Mouse (Mus musculus) brown adipose tissue, adult 24 weeks (tissue): ENCODE measurements around the gene Hmga2. TPM values are rescaled to one million over a fixed set of nuclear protein-coding genes. Genes with fewer than 3 reads are reported as not detected.
"Not testable (repeated sequence)": the region's sequence is repeated elsewhere in the genome, so short reads cannot be mapped to it uniquely, and the experiment has no call there.

Source experiments
- H3K27ac ChIP-seq: fragments of 200-500 bp; replicated peaks from 2 replicates; pipeline ENCODE4 v1.5.1; 2012; ENCODE audit warnings: low read depth, mild to moderate bottlenecking, low read length
- H3K4me1 ChIP-seq: fragments of 200-500 bp; 2 replicates; pipeline ENCODE4 v1.6.1; 2012; ENCODE audit warnings: low read length, mixed read lengths; ENCODE audit not compliant: control insufficient read depth, insufficient read depth, insufficient read length
- H3K4me3 ChIP-seq: fragments of 200-500 bp; 2 replicates; pipeline ENCODE4 v1.5.1; 2012; ENCODE audit warnings: low read depth, mild to moderate bottlenecking, low read length, moderate library complexity; ENCODE audit not compliant: insufficient read depth
- polyA plus RNA-seq: library from polyadenylated mRNA; stranded (reverse); fragments of >200 nt; gene quantifications from 2 replicates; pipeline ENCODE4 v1.2.4, GENCODE M21; 2012; ENCODE audit not compliant: missing spikeins, insufficient read depth, insufficient read length

The Hmga2 gene
- polyA plus RNA-seq, 1 experiment, result not detected

- H3K27ac ChIP-seq, result no peak overlapping the region
- H3K4me1 ChIP-seq, result peaks cover 8% of the 10 kb centered on the region; the same call in 1 of the 2 replicates
- peak overlapping the region; percentile 23 for H3K4me3 ChIP-seq
These were observed 98.9 kb downstream of the Hmga2 start for GRCm38 (mm10) chr10:120377327-120377752.

GRCm38 (mm10) chr10:120375438-120375837, 100.8 kb downstream of the Hmga2 start:
- H3K4me3 ChIP-seq, result no peak overlapping the region
- H3K4me1 ChIP-seq, result peaks cover 8% of the 10 kb centered on the region; the same call in 1 of the 2 replicates
- no peak overlapping the region for H3K27ac ChIP-seq

GRCm38 (mm10) chr10:120371215-120371614, 105.1 kb downstream of the Hmga2 start:
- H3K27ac ChIP-seq, result no peak overlapping the region
- no peaks in the 10 kb centered on the region; the same call in 1 of the 2 replicates for H3K4me1 ChIP-seq

GRCm38 (mm10) chr10:120369187-120369805, 107.0 kb downstream of the Hmga2 start:
- H3K4me3 ChIP-seq, result no peak overlapping the region
- no peaks in the 10 kb centered on the region; the same call in 1 of the 2 replicates for H3K4me1 ChIP-seq
- no peak overlapping the region for H3K27ac ChIP-seq

More at GRCm38 (mm10) chr10:120371215-120371614, 105.1 kb downstream of the Hmga2 start:
- H3K4me3 ChIP-seq, result no peak overlapping the region

- H3K27ac ChIP-seq, H3K4me1 ChIP-seq, H3K4me3 ChIP-seq: not testable (repeated sequence)
These were observed 110.1 kb downstream of the Hmga2 start for GRCm38 (mm10) chr10:120366173-120366592.

GRCm38 (mm10) chr10:120365380-120366172, 110.7 kb downstream of the Hmga2 start:
- H3K27ac ChIP-seq, result no peak overlapping the region
- no peak overlapping the region for H3K4me3 ChIP-seq
- H3K4me1 ChIP-seq, result no peaks in the 10 kb centered on the region; the same call in 1 of the 2 replicates

- Histone ChIP-seq H3K27ac (no peak overlapping the region), H3K4me3 (no peak overlapping the region), H3K4me1 (no peaks in the 10 kb centered on the region)
These were observed 112.2 kb downstream of the Hmga2 start for GRCm38 (mm10) chr10:120363983-120364582.

GRCm38 (mm10) chr10:120363298-120363982, 112.8 kb downstream of the Hmga2 start:
- not testable (repeated sequence) for H3K4me3 ChIP-seq, H3K27ac ChIP-seq, H3K4me1 ChIP-seq

GRCm38 (mm10) chr10:120354523-120355030, 121.7 kb downstream of the Hmga2 start:
- H3K4me3 ChIP-seq, result no peak overlapping the region
- H3K4me1 ChIP-seq, result no peaks in the 10 kb centered on the region
- no peak overlapping the region for H3K27ac ChIP-seq

- H3K4me1 ChIP-seq, result no peaks in the 10 kb centered on the region
- H3K27ac ChIP-seq, result no peak overlapping the region
- H3K4me3 ChIP-seq, result no peak overlapping the region
These were observed 130.9 kb downstream of the Hmga2 start for GRCm38 (mm10) chr10:120345325-120345724.

GRCm38 (mm10) chr10:120344558-120345318, 131.5 kb downstream of the Hmga2 start:
- Histone ChIP-seq H3K27ac (no peak overlapping the region), H3K4me1 (no peaks in the 10 kb centered on the region), H3K4me3 (no peak overlapping the region)

- not testable (repeated sequence) for H3K4me3 ChIP-seq, H3K27ac ChIP-seq, H3K4me1 ChIP-seq
These were observed 136.4 kb downstream of the Hmga2 start for GRCm38 (mm10) chr10:120339906-120340305.

GRCm38 (mm10) chr10:120339324-120339723, 136.9 kb downstream of the Hmga2 start:
- no peak overlapping the region for H3K27ac ChIP-seq
- no peaks in the 10 kb centered on the region for H3K4me1 ChIP-seq
- H3K4me3 ChIP-seq, result no peak overlapping the region

GRCm38 (mm10) chr10:120338841-120339240, 137.4 kb downstream of the Hmga2 start:
- no peak overlapping the region for H3K4me3 ChIP-seq
- H3K27ac ChIP-seq, result no peak overlapping the region
- H3K4me1 ChIP-seq, result no peaks in the 10 kb centered on the region
